Mouse (Mus musculus) G1E (cell line): Measurements from ENCODE around the gene Naa80. TPM values are rescaled to one million over a fixed set of nuclear protein-coding genes. Genes with fewer than 3 reads are reported as not detected.
A peak's percentile ranks its signal among the peaks of the same experiment; 100 is the strongest.

Experiments used
- ATAC-seq: 2 replicates; pipeline ENCODE4 v1.8.0; 2016; ENCODE audit warnings: mild to moderate bottlenecking; ENCODE audit not compliant: insufficient number of reproducible peaks, poor library complexity, low FRiP score, severe bottlenecking; ENCODE audit errors: extremely low read depth
- DNase-seq: peaks from one replicate; pipeline ENCODE4 v3.0.0; 2012; ENCODE audit warnings: low spot score
- H3K27me3 ChIP-seq: 2 replicates; pipeline ENCODE4 v1.6.1; 2012; ENCODE audit warnings: mild to moderate bottlenecking, low read length, inconsistent platforms; ENCODE audit not compliant: insufficient read depth
- H3K36me3 ChIP-seq: replicated peaks from 2 replicates; pipeline ENCODE3; 2012; ENCODE audit warnings: mild to moderate bottlenecking, inconsistent platforms
- H3K4me1 ChIP-seq: 2 replicates; pipeline ENCODE4 v1.6.1; 2012; ENCODE audit warnings: low read depth, low read length, inconsistent platforms, mixed read lengths; ENCODE audit not compliant: insufficient read depth
- H3K4me3 ChIP-seq: 2 replicates; pipeline ENCODE4 v1.5.1; 2012; ENCODE audit warnings: low read depth, mild to moderate bottlenecking, inconsistent platforms, low read length, moderate library complexity, mixed read lengths
- H3K9me3 ChIP-seq: replicated peaks from 2 replicates; pipeline ENCODE4 v1.6.1; 2012; ENCODE audit warnings: inconsistent platforms
- CTCF ChIP-seq: IDR thresholded peaks from 2 replicates; pipeline ENCODE4 v1.5.1; 2012; ENCODE audit warnings: low read depth, low read length, inconsistent platforms, mixed read lengths
- GATA1 ChIP-seq: IDR thresholded peaks from 2 replicates; pipeline ENCODE4 v1.6.1; 2012; ENCODE audit warnings: borderline replicate concordance, low read length, inconsistent platforms, mixed read lengths
- GATA2 ChIP-seq: IDR thresholded peaks from 2 replicates; pipeline ENCODE4 v1.6.1; 2012; ENCODE audit warnings: low read depth, low read length, inconsistent platforms, borderline replicate concordance
- POLR2AphosphoS5 ChIP-seq: IDR thresholded peaks from 2 replicates; pipeline ENCODE4 v1.6.1; 2012; ENCODE audit warnings: low read depth, low read length, inconsistent platforms; ENCODE audit not compliant: insufficient replicate concordance
- TAL1 ChIP-seq: conservative IDR thresholded peaks from 2 replicates; pipeline ENCODE4 v1.6.1; 2012; ENCODE audit warnings: low read depth, low read length, inconsistent platforms, mixed read lengths
- polyA plus RNA-seq: library from polyadenylated mRNA; stranded (reverse); fragments of >175 nt; gene quantifications from 2 replicates; pipeline ENCODE4 v1.2.3, GENCODE M21; 2012
- total RNA-seq, 2 experiments: library from RNA; stranded (forward) in 1 of 2; stranded (reverse) in 1 of 2; fragments of 200-1000 nt in 1 of 2; fragments of >200 nt in 1 of 2; fragmentation: Nextera tagmentation in 1 of 2; gene quantifications; 2 replicates each; pipeline ENCODE4 v1.2.3; 2014 to 2017

Naa80 gene
- total and polyA plus RNA-seq, 3 experiments = 14.6 to 53.8 (median 17.4) TPM

DNA sequence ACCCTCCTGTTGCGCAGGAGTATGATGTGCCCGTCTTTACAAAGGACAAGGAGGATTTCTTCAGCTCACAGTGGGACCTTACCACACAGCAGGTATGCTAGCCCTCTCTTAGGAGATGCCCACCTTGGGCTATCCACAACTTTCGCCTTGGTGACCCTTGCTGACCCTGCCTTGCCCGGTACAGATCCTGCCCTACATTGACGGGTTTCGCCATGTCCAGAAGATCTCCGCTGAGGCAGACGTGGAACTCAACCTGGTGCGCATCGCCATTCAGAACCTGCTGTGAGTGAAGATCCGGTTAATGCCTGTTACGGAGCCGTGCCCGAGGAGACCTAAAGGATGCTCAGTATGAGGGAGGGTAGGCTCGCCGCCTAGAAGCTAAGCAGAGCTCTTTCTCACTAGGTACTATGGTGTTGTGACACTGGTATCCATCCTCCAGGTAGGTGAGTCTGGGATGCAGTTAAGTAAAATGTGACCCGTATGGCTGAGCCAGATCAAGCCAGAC lies 34.4 kb upstream of the Naa80 start:
- no peak for TF ChIP-seq POLR2AphosphoS5
- no peak for TF ChIP-seq TAL1
- TF ChIP-seq GATA2 = no peak
- no peak for TF ChIP-seq GATA1
- no peak for TF ChIP-seq CTCF
- DNase-seq (no peak), ATAC-seq (no peak)
- peaks cover 54% of the 10 kb centered on the region for H3K36me3 ChIP-seq
- peaks cover 77% of the 10 kb centered on the region for H3K4me1 ChIP-seq
- no peaks in the 10 kb centered on the region for H3K9me3 ChIP-seq
- H3K4me3 ChIP-seq = no peak overlapping the region
- H3K27me3 ChIP-seq = no peaks in the 10 kb centered on the region

DNA sequence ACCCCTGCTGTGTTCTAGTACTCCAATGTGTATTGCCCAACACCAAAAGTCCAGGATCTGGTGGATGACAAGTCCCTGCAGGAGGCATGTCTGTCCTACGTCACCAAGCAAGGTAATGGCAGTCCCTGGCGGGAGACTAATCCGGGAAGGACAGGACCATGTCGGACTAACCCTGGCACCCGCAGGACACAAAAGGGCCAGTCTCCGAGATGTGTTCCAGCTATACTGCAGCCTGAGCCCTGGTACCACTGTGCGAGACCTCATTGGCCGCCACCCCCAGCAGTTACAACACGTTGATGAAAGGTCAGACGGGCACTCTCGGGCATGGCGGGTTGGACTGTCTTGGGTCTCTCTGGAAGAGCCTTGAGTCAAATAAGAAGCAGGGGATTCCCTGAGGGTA lies 34.0 kb upstream of the Naa80 start:
- Histone ChIP-seq H3K4me3 (no peak overlapping the region), H3K9me3 (no peaks in the 10 kb centered on the region), H3K27me3 (no peaks in the 10 kb centered on the region), H3K36me3 (peaks cover 50% of the 10 kb centered on the region), H3K4me1 (peaks cover 77% of the 10 kb centered on the region)
- ATAC-seq = no peak
- TF ChIP-seq GATA1 = no peak
- no peak for TF ChIP-seq TAL1
- no peak for TF ChIP-seq GATA2
- no peak for TF ChIP-seq CTCF
- DNase-seq = no peak

DNA sequence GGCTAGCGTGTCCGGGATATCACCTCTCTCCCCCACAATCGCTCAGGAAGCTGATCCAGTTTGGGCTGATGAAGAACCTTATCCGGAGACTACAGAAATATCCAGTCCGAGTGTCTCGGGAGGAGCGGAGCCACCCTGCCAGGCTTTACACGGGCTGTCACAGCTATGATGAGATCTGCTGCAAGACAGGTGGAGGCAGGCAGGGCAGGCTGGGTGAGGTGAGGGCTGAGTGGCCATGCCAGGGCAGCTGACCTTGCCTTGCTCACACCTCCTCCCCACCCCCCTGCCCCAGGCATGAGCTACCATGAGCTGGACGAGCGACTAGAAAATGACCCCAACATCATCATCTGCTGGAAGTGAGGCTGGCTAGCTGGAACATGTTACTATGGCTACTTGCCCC lies 33.5 kb upstream of the Naa80 start:
- Histone ChIP-seq H3K4me3 (no peak overlapping the region), H3K27me3 (no peaks in the 10 kb centered on the region), H3K36me3 (peaks cover 45% of the 10 kb centered on the region), H3K4me1 (peaks cover 74% of the 10 kb centered on the region), H3K9me3 (no peaks in the 10 kb centered on the region)
- TF ChIP-seq GATA2 (no peak), GATA1 (no peak), TAL1 (no peak), CTCF (no peak), POLR2AphosphoS5 (no peak)
- no peak for ATAC-seq
- no peak for DNase-seq

DNA sequence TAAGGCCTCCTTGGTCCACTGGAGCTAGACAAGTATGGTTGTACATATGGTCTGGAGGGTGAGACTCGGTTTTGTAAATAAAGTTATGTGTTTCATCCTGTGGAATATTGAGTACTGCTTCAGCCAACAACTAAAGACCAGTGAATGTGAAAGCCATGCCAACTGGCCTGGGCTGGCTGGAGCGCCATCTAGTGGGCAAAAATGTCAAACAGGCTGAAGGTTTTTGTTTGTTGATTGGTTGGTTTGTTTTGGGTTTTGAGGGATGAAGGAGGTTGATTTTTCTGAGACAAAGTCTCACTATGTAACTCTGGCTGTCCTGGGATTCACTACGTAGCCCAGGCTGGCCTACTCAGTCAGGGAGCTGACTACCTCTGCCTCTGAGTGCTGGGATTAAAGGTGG lies 33.1 kb upstream of the Naa80 start:
- Histone ChIP-seq H3K36me3 (peaks cover 43% of the 10 kb centered on the region), H3K4me1 (peaks cover 74% of the 10 kb centered on the region), H3K9me3 (no peaks in the 10 kb centered on the region), H3K27me3 (no peaks in the 10 kb centered on the region; the same call in 1 of the 2 replicates), H3K4me3 (no peak overlapping the region)
- TF ChIP-seq POLR2AphosphoS5 (no peak), GATA2 (no peak), TAL1 (no peak), CTCF (peak; percentile 79)
- ATAC-seq (no peak), DNase-seq (peak; percentile 68)

- peaks cover 76% of the 10 kb centered on the region for H3K4me1 ChIP-seq
- H3K4me3 ChIP-seq = peak within 1 kb of the TSS; percentile 65; the same call in 1 of the 2 replicates
- TF ChIP-seq TAL1 (no peak), GATA2 (no peak), CTCF (no peak), POLR2AphosphoS5 (no peak), GATA1 (no peak)
- ATAC-seq = peak; percentile 81
- no peaks in the 10 kb centered on the region for H3K9me3 ChIP-seq
- peaks cover 42% of the 10 kb centered on the region for H3K36me3 ChIP-seq
- DNase-seq = peak; percentile 81
- peaks cover 5% of the 10 kb centered on the region; the same call in 1 of the 2 replicates for H3K27me3 ChIP-seq
Measured at GRCm38 (mm10) chr9:107547026-107547425, 31.7 kb upstream of the Naa80 start, which contains the start of gene Zmynd10. Zmynd10 (plus strand) TSS chr9:107547298.

DNA sequence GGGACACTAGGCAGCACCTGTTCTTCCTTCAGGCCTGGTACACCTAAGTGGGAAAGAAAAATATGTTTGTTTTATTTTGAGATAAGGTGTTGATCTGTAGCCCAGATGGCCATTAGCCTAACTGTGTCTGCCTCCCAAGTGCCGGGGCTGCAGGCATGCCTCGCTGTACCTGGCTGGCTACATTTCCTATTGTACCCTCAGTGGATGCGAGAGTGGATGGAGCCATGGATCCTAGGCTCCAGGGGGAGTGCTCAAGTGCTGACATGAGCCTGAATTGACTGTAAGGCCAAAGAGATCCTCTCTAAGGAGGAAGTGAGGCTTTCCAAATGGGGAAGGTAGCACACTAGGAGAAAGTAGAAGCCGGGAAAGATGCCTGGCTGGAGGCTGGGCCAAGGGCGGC lies 30.7 kb upstream of the Naa80 start:
- no peak for DNase-seq
- H3K4me1 ChIP-seq = peaks cover 77% of the 10 kb centered on the region
- peaks cover 5% of the 10 kb centered on the region; the same call in 1 of the 2 replicates for H3K27me3 ChIP-seq
- H3K4me3 ChIP-seq = no peak overlapping the region; the same call in 1 of the 2 replicates
- no peak for TF ChIP-seq POLR2AphosphoS5
- TF ChIP-seq TAL1 = no peak
- TF ChIP-seq CTCF = no peak
- no peak for TF ChIP-seq GATA1
- no peak for TF ChIP-seq GATA2
- peaks cover 46% of the 10 kb centered on the region for H3K36me3 ChIP-seq
- H3K9me3 ChIP-seq = no peaks in the 10 kb centered on the region
- ATAC-seq = no peak

DNA sequence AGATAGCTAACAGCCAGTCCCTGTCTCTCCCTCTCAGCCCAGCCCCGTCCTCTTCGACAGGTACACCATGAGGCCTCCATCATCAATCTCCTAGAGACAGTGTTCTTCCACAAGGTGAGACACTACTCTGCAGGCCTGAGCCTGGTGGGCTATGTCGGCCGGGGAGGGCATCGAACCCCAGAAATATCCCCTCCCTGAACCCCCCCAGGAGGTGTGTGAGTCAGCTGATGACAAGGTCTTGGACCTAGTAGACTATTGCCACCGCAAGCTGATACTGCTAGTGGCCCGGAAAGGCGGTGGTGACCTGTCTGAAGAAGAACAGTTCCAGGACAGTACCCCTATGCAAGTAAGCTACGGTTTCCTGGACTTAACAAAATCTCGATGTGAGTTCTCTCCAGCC lies 29.9 kb upstream of the Naa80 start:
- Histone ChIP-seq H3K4me1 (peaks cover 79% of the 10 kb centered on the region), H3K36me3 (peaks cover 40% of the 10 kb centered on the region), H3K27me3 (peaks cover 5% of the 10 kb centered on the region; the same call in 1 of the 2 replicates), H3K9me3 (no peaks in the 10 kb centered on the region), H3K4me3 (no peak overlapping the region)
- no peak for TF ChIP-seq TAL1
- no peak for TF ChIP-seq CTCF
- no peak for TF ChIP-seq GATA2
- no peak for TF ChIP-seq POLR2AphosphoS5
- TF ChIP-seq GATA1 = no peak
- no peak for ATAC-seq
- DNase-seq = no peak
